Mouse (Mus musculus) monocyte, adult 2 months (primary cell): ENCODE data around the gene Gm19410.

Experiments
- DNase-seq, 2 experiments: peaks; one replicate each; pipeline ENCODE4 v3.0.0; 2022; ENCODE audit warnings: low spot score in 2 of 2, low read depth in 1 of 2

The Gm19410 gene

DNA sequence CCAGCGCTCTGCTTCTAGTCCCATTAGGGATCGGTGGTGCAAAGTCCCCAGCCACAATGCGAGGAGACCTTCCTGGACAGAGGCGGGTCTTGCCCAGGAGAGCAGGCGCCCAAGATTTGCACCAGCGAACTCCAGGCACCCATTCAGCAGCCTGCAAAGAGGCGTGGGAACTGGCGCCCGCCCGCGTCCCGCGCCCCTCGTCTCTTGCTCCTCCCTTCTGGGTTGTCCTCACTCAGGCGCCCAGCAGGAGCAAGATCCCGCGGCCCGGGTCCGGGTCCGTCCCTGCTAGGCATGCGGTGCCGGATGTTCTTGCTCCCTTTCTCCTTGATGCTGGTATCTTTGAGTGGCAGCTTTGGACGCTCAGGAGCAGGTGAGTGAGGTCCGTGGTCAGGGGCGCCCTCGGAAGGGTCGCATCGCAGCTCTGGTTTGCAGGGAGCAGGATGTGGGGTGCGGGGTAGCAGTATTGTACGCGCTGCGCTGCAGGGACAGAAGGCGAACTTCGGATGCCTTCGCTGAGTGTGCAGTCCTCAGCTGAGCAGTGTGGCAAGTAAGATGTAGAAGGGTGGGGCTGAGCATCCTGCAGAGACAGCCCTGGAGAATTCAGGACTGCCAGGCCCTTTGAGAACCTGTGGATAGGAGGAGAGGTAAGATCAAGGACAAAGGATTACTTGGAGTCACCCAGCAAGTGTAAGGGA is at the start of gene Gm19410:
Gene Gm19410, plus strand, starts transcription at position 292 of the 695 bp plus-strand sequence.
- no peak for DNase-seq

DNA sequence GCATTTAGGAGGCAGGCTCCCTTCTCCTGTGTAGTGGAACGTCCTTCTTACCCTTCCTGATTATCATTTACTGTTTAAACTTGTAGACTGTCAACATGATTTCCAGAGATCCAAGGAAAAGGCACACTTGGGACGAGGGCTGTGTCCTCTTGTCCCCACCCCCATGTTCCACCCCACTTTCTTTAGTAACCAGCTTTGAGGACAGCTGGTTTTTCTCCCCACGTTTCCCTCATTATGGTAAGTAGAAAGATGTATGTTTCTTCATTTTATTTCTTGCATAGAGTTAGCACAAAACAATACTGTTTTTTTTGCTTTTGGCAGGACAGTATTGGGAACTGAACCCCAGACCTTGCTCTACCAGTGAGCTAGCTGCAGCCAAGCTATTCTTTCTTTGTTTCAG is 34.8 kb upstream of the Gm19410 start:
- DNase-seq, result no peak

- DNase-seq, result no peak
These were observed 30.2 kb upstream of the Gm19410 start for GRCm38 (mm10) chr8:35735438-35735837.

- DNase-seq, result no peak
These were observed 9.4 kb upstream of the Gm19410 start for GRCm38 (mm10) chr8:35756202-35756601.

GRCm38 (mm10) chr8:35765020-35765419 is 570 bp upstream of the Gm19410 start:
- DNase-seq, result no peak

- no peak for DNase-seq
These were observed 7.9 kb downstream of the Gm19410 start for GRCm38 (mm10) chr8:35773508-35773907.
